Mouse (Mus musculus): ENCODE data around the gene Chrdl1. TPM values are rescaled to one million over a fixed set of nuclear protein-coding genes. Genes with fewer than 3 reads are reported as not detected.
A peak's percentile ranks its signal among the peaks of the same experiment; 100 is the strongest.

Chrdl1 gene
- polyA plus RNA-seq, 1 experiment from 2014 or later: 2.0 TPM

DNA sequence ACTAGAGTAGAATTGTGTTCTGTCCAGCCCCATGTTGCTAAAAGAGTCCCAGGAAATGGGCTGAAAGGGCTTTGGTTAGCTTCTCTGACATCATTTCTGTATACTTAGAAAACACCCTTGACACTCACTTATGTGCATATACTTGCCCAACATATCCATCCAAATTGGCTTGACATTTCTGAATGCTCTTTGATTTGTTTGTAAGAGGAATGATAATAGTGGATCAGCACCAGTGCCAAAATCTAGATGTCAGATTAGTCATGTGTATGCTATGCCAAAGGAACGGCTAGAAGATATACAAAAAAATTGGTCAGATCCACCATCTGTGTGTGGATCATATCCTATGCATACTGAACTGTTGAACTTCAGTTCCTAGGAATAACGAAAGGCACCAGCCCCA lies 99.3 kb downstream of the Chrdl1 start:
- WGBS: 91% methylated on average over 2 of the region's 2 CpGs
- Histone ChIP-seq H3K4me2 (replicated peaks) (no peak overlapping the region), H3K9ac (replicated peaks) (no peak overlapping the region), H3K4me1 (no peaks in the 10 kb centered on the region), H3K27me3 (no peaks in the 10 kb centered on the region), H3K36me3 (no peaks in the 10 kb centered on the region), H3K27ac (replicated peaks) (no peak overlapping the region), H3K9me3 (no peaks in the 10 kb centered on the region), H3K4me3 (no peak overlapping the region)
- no peak for ATAC-seq (replicated peaks)

DNA sequence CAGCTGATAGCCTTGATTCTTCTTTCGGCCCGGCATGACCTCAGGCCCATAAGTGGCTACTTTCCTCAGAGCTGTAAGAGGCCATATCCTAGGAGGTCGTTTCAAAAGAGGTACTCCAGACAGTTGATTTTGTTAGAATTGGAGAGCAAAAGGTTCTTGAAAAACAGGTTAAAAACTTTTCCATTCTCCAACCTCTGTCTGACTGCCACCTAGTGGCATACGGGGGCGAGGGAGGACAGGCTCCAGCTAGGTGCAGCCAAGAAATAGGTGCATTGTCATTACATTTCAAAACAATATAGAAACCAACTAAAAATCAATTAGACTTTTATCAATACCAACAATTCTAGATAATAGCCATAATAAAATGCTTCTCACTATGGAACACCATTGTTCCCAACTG lies 118.9 kb downstream of the Chrdl1 start:
- Histone ChIP-seq H3K4me3 (no peak overlapping the region), H3K4me1 (no peaks in the 10 kb centered on the region), H3K27ac (replicated peaks) (no peak overlapping the region), H3K9ac (replicated peaks) (no peak overlapping the region), H3K9me3 (no peaks in the 10 kb centered on the region), H3K27me3 (no peaks in the 10 kb centered on the region), H3K4me2 (replicated peaks) (no peak overlapping the region), H3K36me3 (no peaks in the 10 kb centered on the region)
- no peak for ATAC-seq (replicated peaks)
- 54% methylated on average over 5 of the region's 5 CpGs for WGBS

DNA sequence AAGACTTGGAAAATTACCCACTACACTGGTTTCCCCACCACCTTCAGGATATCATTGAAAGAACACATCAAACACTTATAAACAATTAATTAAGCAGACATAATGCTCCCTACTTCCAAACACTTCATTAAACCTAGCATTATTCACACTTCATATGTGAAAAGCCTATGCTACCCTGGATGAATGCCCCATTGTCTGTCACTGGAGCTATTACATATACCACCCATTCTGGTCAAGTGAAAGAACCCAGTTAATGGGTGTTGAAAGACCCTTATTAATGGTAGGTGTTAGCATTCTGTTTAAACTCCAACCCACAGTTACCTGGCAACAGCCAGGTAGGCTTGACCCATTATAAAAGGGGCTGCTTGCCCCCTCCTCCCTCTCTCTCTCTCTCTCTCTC lies 143.4 kb downstream of the Chrdl1 start:
- H3K9ac ChIP-seq (replicated peaks): no peak overlapping the region
- ATAC-seq (replicated peaks): peak; percentile 53
- H3K27me3 ChIP-seq: no peaks in the 10 kb centered on the region
- no peak overlapping the region for H3K4me2 ChIP-seq (replicated peaks)
- H3K9me3 ChIP-seq: no peaks in the 10 kb centered on the region
- H3K36me3 ChIP-seq: no peaks in the 10 kb centered on the region
- no peaks in the 10 kb centered on the region for H3K4me1 ChIP-seq
- no peak overlapping the region for H3K27ac ChIP-seq (replicated peaks)
- no peak overlapping the region for H3K4me3 ChIP-seq

Other genes starting within 250 kb of the Chrdl1 start
- gene Pak3, start 124.3 kb upstream of the Chrdl1 start, polyA plus RNA-seq (2015; fragmentation: Nextera tagmentation; extraction: Ambion mirVana): 146 and 162 TPM in 2 replicates